Mouse (Mus musculus): ENCODE results near the gene Smim13. TPM values are rescaled to one million over a fixed set of nuclear protein-coding genes. Genes with fewer than 3 reads are reported as not detected.

The Smim13 gene
- polyA plus RNA-seq, 1 experiment from 2014 or later = 4.8 TPM

GRCm38 (mm10) chr13:41233241-41233640 lies 16.4 kb upstream of the Smim13 start:
- Histone ChIP-seq H3K4me2 (replicated peaks; ENCODE audit: low read depth) (no peak overlapping the region), H3K4me1 (replicated peaks; ENCODE audit: control insufficient read depth, insufficient read depth, low read length) (no peaks in the 10 kb centered on the region), H3K36me3 (ENCODE audit: control insufficient read depth, insufficient read depth) (no peaks in the 10 kb centered on the region), H3K9me3 (ENCODE audit: control insufficient read depth) (no peaks in the 10 kb centered on the region), H3K27ac (ENCODE audit: low read depth, low read length) (no peak overlapping the region), H3K9ac (ENCODE audit: low read depth, low read length) (no peak overlapping the region), H3K4me3 (ENCODE audit: low read depth, low read length) (no peak overlapping the region), H3K27me3 (replicated peaks; ENCODE audit: control insufficient read depth, insufficient read depth, low read length) (no peaks in the 10 kb centered on the region)
- TF ChIP-seq CTCF (IDR thresholded peaks at IDR 0.05; ENCODE audit: low read depth) = no peak
- ATAC-seq = no peak
- 90% methylated on average over 7 of the region's 7 CpGs for WGBS

DNA sequence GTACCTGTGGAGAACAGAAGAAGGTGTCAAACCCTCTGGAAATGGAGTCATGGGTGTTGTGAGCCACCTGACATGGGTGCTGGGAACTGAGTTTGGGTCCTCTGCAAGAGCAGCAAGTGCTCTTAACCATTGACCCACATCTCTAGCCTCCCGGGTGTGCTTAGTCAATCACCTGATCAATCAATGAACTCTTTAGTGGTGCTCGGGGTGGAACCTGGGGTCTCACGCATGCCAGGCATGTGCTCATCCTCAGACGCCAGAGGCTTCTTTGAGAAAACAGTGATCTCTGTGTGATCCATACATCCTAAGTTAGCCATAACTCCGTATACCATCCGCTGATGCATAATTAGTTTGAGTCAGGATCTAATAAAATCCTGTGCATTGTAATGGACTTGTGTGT lies 14.5 kb upstream of the Smim13 start:
- no peak for ATAC-seq
- Histone ChIP-seq H3K27ac (ENCODE audit: low read depth, low read length) (no peak overlapping the region), H3K36me3 (ENCODE audit: control insufficient read depth, insufficient read depth) (no peaks in the 10 kb centered on the region), H3K9ac (ENCODE audit: low read depth, low read length) (no peak overlapping the region), H3K9me3 (ENCODE audit: control insufficient read depth) (no peaks in the 10 kb centered on the region), H3K27me3 (replicated peaks; ENCODE audit: control insufficient read depth, insufficient read depth, low read length) (no peaks in the 10 kb centered on the region), H3K4me2 (replicated peaks; ENCODE audit: low read depth) (no peak overlapping the region), H3K4me1 (replicated peaks; ENCODE audit: control insufficient read depth, insufficient read depth, low read length) (no peaks in the 10 kb centered on the region), H3K4me3 (ENCODE audit: low read depth, low read length) (no peak overlapping the region)
- 70% methylated on average over 6 of the region's 6 CpGs for WGBS
- no peak for TF ChIP-seq CTCF (IDR thresholded peaks at IDR 0.05; ENCODE audit: low read depth)

- peak overlapping the region; percentile 90 for H3K27ac ChIP-seq (ENCODE audit: low read depth, low read length)
- TF ChIP-seq CTCF (IDR thresholded peaks at IDR 0.05; ENCODE audit: low read depth) = no peak
- peak overlapping the region; percentile 68 for H3K4me2 ChIP-seq (replicated peaks; ENCODE audit: low read depth)
- H3K27me3 ChIP-seq (replicated peaks; ENCODE audit: control insufficient read depth, insufficient read depth, low read length) = no peaks in the 10 kb centered on the region
- H3K4me3 ChIP-seq (ENCODE audit: low read depth, low read length) = peak overlapping the region; percentile 48
- H3K9me3 ChIP-seq (ENCODE audit: control insufficient read depth) = no peaks in the 10 kb centered on the region
- ATAC-seq = peak; percentile 71
- H3K4me1 ChIP-seq (replicated peaks; ENCODE audit: control insufficient read depth, insufficient read depth, low read length) = no peaks in the 10 kb centered on the region
- no peaks in the 10 kb centered on the region for H3K36me3 ChIP-seq (ENCODE audit: control insufficient read depth, insufficient read depth)
- peak overlapping the region; percentile 48 for H3K9ac ChIP-seq (ENCODE audit: low read depth, low read length)
- WGBS = 25% methylated on average over 13 of the region's 13 CpGs
Observed at GRCm38 (mm10) chr13:41235845-41236741, 13.6 kb upstream of the Smim13 start.

- no peaks in the 10 kb centered on the region for H3K9me3 ChIP-seq (ENCODE audit: control insufficient read depth)
- H3K4me1 ChIP-seq (replicated peaks; ENCODE audit: control insufficient read depth, insufficient read depth, low read length) = no peaks in the 10 kb centered on the region
- H3K27me3 ChIP-seq (replicated peaks; ENCODE audit: control insufficient read depth, insufficient read depth, low read length) = no peaks in the 10 kb centered on the region
- no peaks in the 10 kb centered on the region for H3K36me3 ChIP-seq (ENCODE audit: control insufficient read depth, insufficient read depth)
- peak overlapping the region; percentile 68 for H3K4me2 ChIP-seq (replicated peaks; ENCODE audit: low read depth)
- no peak for ATAC-seq
- no peak for TF ChIP-seq CTCF (IDR thresholded peaks at IDR 0.05; ENCODE audit: low read depth)
- H3K27ac ChIP-seq (ENCODE audit: low read depth, low read length) = no peak overlapping the region
- no peak overlapping the region for H3K9ac ChIP-seq (ENCODE audit: low read depth, low read length)
- WGBS = 67% methylated on average over 10 of the region's 10 CpGs
- no peak overlapping the region for H3K4me3 ChIP-seq (ENCODE audit: low read depth, low read length)
Observed at GRCm38 (mm10) chr13:41238035-41238804, 11.4 kb upstream of the Smim13 start.

DNA sequence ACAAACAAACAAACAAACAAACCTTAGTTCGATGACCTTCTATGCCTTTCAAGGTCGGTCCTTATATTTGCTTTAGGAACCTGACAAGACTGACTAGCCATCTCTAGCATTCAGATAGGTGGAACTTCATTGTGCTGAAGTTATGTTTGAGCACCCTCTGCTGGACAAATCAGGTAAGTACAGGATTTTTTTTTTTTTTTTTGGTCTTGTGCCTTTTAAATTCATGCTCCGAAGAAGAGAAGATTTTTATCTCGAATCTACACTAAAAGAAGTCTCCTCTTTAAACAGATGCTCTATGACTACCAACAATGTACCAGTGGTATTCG lies 10.9 kb upstream of the Smim13 start:
- Histone ChIP-seq H3K9ac (ENCODE audit: low read depth, low read length) (no peak overlapping the region), H3K4me2 (replicated peaks; ENCODE audit: low read depth) (no peak overlapping the region), H3K36me3 (ENCODE audit: control insufficient read depth, insufficient read depth) (no peaks in the 10 kb centered on the region), H3K27ac (ENCODE audit: low read depth, low read length) (no peak overlapping the region), H3K9me3 (ENCODE audit: control insufficient read depth) (no peaks in the 10 kb centered on the region), H3K27me3 (replicated peaks; ENCODE audit: control insufficient read depth, insufficient read depth, low read length) (no peaks in the 10 kb centered on the region), H3K4me1 (replicated peaks; ENCODE audit: control insufficient read depth, insufficient read depth, low read length) (no peaks in the 10 kb centered on the region), H3K4me3 (ENCODE audit: low read depth, low read length) (no peak overlapping the region)
- 2% methylated on average over 5 of the region's 5 CpGs for WGBS
- TF ChIP-seq CTCF (IDR thresholded peaks at IDR 0.05; ENCODE audit: low read depth) = peak; percentile 88
- no peak for ATAC-seq

DNA sequence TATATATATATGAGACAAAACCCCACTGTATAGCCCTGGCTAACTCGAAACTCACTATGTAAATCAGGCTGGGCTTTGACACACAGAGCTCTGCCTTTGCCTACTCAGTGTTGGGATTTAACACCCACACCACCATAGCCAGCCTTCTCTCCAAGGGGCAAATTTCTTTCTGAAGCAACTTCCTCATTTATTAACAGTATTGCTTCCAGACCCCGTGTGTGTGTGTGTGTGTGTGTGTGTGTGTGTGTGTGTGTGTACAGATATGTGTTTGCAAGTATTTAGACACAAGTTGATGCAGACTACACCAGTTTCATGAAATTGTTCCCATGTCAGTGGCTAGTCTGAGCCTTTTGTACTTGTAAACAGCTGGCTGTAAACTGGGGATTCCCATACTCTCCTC lies 8.1 kb upstream of the Smim13 start:
- Histone ChIP-seq H3K9ac (ENCODE audit: low read depth, low read length) (no peak overlapping the region), H3K9me3 (ENCODE audit: control insufficient read depth) (no peaks in the 10 kb centered on the region), H3K27ac (ENCODE audit: low read depth, low read length) (no peak overlapping the region), H3K4me1 (replicated peaks; ENCODE audit: control insufficient read depth, insufficient read depth, low read length) (no peaks in the 10 kb centered on the region), H3K4me3 (ENCODE audit: low read depth, low read length) (no peak overlapping the region), H3K4me2 (replicated peaks; ENCODE audit: low read depth) (no peak overlapping the region), H3K27me3 (replicated peaks; ENCODE audit: control insufficient read depth, insufficient read depth, low read length) (no peaks in the 10 kb centered on the region), H3K36me3 (ENCODE audit: control insufficient read depth, insufficient read depth) (no peaks in the 10 kb centered on the region)
- TF ChIP-seq CTCF (IDR thresholded peaks at IDR 0.05; ENCODE audit: low read depth) = no peak
- no peak for ATAC-seq
- 56% methylated on average over 2 of the region's 2 CpGs for WGBS
